In genomic region chr2:139179641-139180040, GRCm38 (mm10) we compare ENCODE assay signal across 27 mouse cellular contexts.
DNase-seq lines count a peak whose midpoint lies in the region; ATAC-seq and TF ChIP-seq lines count a peak whose summit lies in the region.
"Had no signal": no experiment of that assay in that cellular context is flagged by ENCODE, and none has a peak within 500 bp of the region (broad histone marks: within the 10 kb centered on the region; RNA-seq: fewer than 3 reads in every experiment).

No protein-coding gene starts in this region.

- no peaks in the 10 kb centered on the region for H3K36me3 ChIP-seq in hindbrain, embryonic 11.5 days (ENCODE audit: control insufficient read depth, insufficient read depth, low read length)
- H3K36me3 ChIP-seq in forebrain, postnatal 0 days (ENCODE audit: insufficient read depth) = no peaks in the 10 kb centered on the region
- H3K36me3 ChIP-seq: embryonic facial prominence, embryonic 15.5 days; limb, embryonic 10.5 days; liver, embryonic 15.5 days; lung, embryonic 15.5 days; midbrain, embryonic 15.5 days; neural tube, embryonic 12.5 days had no signal

- H3K4me3 ChIP-seq in hindbrain, embryonic 11.5 days (ENCODE audit: low read depth, low read length) = no peak overlapping the region
- H3K4me3 ChIP-seq in forebrain, postnatal 0 days (ENCODE audit: low read depth, low read length) = no peak overlapping the region
- H3K4me3 ChIP-seq: embryonic facial prominence, embryonic 15.5 days; heart, adult 2 months; left cerebral cortex, adult 2 months; limb, embryonic 10.5 days; liver, embryonic 15.5 days; lung, embryonic 15.5 days; megakaryocyte, embryonic 14.5 days; midbrain, embryonic 15.5 days; neural tube, embryonic 12.5 days had no signal

- H3K9ac ChIP-seq in hindbrain, embryonic 11.5 days (ENCODE audit: low read depth, low read length) = no peak overlapping the region
- no peak overlapping the region for H3K9ac ChIP-seq in forebrain, postnatal 0 days
- H3K9ac ChIP-seq: embryonic facial prominence, embryonic 15.5 days; hindbrain, embryonic 14.5 days; liver, embryonic 15.5 days; lung, embryonic 15.5 days; midbrain, embryonic 15.5 days; neural tube, embryonic 12.5 days had no signal

- no peaks in the 10 kb centered on the region for H3K9me3 ChIP-seq in hindbrain, embryonic 11.5 days (ENCODE audit: control insufficient read depth, low read length)
- H3K9me3 ChIP-seq in forebrain, postnatal 0 days (ENCODE audit: low read length) = no peaks in the 10 kb centered on the region
- H3K9me3 ChIP-seq: embryonic facial prominence, embryonic 15.5 days; limb, embryonic 10.5 days; liver, embryonic 15.5 days; lung, embryonic 15.5 days; midbrain, embryonic 15.5 days; neural tube, embryonic 12.5 days had no signal

- ATAC-seq in cerebellum, adult (ENCODE audit: insufficient number of reproducible peaks, low FRiP score, low TSS enrichment) = 0 out of 2 replicates have a peak, but pooled peaks have one; percentile 26
- ATAC-seq in hindbrain, embryonic 11.5 days (ENCODE audit: low FRiP score) = no peak
- no peak for ATAC-seq in forebrain, postnatal 0 days
- ATAC-seq: activated CD4-positive, CD25-positive, alpha-beta regulatory T cell, adult 4 months; forebrain, embryonic 16.5 days; midbrain, embryonic 15.5 days had no signal

- no peak overlapping the region for H3K27ac ChIP-seq in hindbrain, embryonic 11.5 days (ENCODE audit: low read depth, low read length)
- H3K27ac ChIP-seq in forebrain, postnatal 0 days (ENCODE audit: low read depth, low read length) = no peak overlapping the region
- H3K27ac ChIP-seq: embryonic facial prominence, embryonic 15.5 days; heart, adult 2 months; hindbrain, embryonic 14.5 days; kidney, postnatal 0 days; left cerebral cortex, adult 2 months; limb, embryonic 10.5 days; liver, embryonic 15.5 days; lung, embryonic 15.5 days; midbrain, embryonic 15.5 days; neural tube, embryonic 12.5 days had no signal

- no peak for TF ChIP-seq CTCF in forebrain, postnatal 0 days (IDR thresholded peaks at IDR 0.05; ENCODE audit: low read depth)

- no peaks in the 10 kb centered on the region for H3K4me1 ChIP-seq in hindbrain, embryonic 11.5 days (replicated peaks; ENCODE audit: control insufficient read depth, insufficient read depth, low read length)
- H3K4me1 ChIP-seq in forebrain, postnatal 0 days (ENCODE audit: insufficient read depth) = no peaks in the 10 kb centered on the region
- H3K4me1 ChIP-seq: embryonic facial prominence, embryonic 15.5 days; limb, embryonic 10.5 days; liver, embryonic 15.5 days; lung, embryonic 15.5 days; megakaryocyte, embryonic 14.5 days; midbrain, embryonic 15.5 days; neural tube, embryonic 12.5 days had no signal

- WGBS in hindbrain, embryonic 11.5 days = 79% methylated on average over 2 of the region's 2 CpGs
- WGBS in forebrain, postnatal 0 days = 78% methylated on average over 2 of the region's 2 CpGs

- no peak for DNase-seq in cerebellum, postnatal 4 days (ENCODE audit: low spot score in 2 of 2)
- peak; percentile 6 to 55 for DNase-seq in layer of hippocampus, adult 18-20 months (ENCODE audit: low spot score in 2 of 2)
- DNase-seq in layer of hippocampus, adult 9-10 months (ENCODE audit: low spot score) = no peak
- peak; percentile 61 for DNase-seq in brain, adult 2 months (ENCODE audit: low read depth, low spot score)
- peak; percentile 24 to 57 for DNase-seq in cerebellum, postnatal 25 days
- DNase-seq in hindbrain, embryonic 11.5 days (ENCODE audit: low spot score) = no peak
- no peak for DNase-seq in forebrain, postnatal 0 days
- DNase-seq: adrenal gland, adult 8-10 months; gastrocnemius, postnatal 25 days; heart, adult 2 months; kidney, adult 2 months; liver; lung, postnatal 36 days; spleen, adult 18-20 months had no signal

- no peak overlapping the region for H3K4me2 ChIP-seq in hindbrain, embryonic 11.5 days (replicated peaks; ENCODE audit: low read depth, low read length)
- H3K4me2 ChIP-seq in forebrain, postnatal 0 days (ENCODE audit: low read depth) = no peak overlapping the region
- H3K4me2 ChIP-seq: embryonic facial prominence, embryonic 15.5 days; hindbrain, embryonic 14.5 days; liver, embryonic 15.5 days; lung, embryonic 15.5 days; midbrain, embryonic 15.5 days; neural tube, embryonic 12.5 days had no signal

- H3K27me3 ChIP-seq in hindbrain, embryonic 11.5 days (ENCODE audit: control insufficient read depth, insufficient read depth, low read length) = no peaks in the 10 kb centered on the region
- H3K27me3 ChIP-seq in forebrain, postnatal 0 days (ENCODE audit: insufficient read depth, low read length) = no peaks in the 10 kb centered on the region
- H3K27me3 ChIP-seq: embryonic facial prominence, embryonic 15.5 days; liver, embryonic 15.5 days; lung, embryonic 15.5 days; megakaryocyte, embryonic 14.5 days; midbrain, embryonic 15.5 days; neural tube, embryonic 12.5 days had no signal

Comparison
In these comparisons a context has a peak if more than half of its experiments do, and no peak if none do; other contexts are left out.
1. DNase-seq: peak in layer of hippocampus, adult 18-20 months (2 of 2), brain, adult 2 months (single experiment) and cerebellum, postnatal 25 days (2 of 2); none in cerebellum, postnatal 4 days (0 of 2), layer of hippocampus, adult 9-10 months (single experiment), hindbrain, embryonic 11.5 days (single experiment) and forebrain, postnatal 0 days (single experiment).